ENCODE assay signal across 15 mouse cellular contexts in the genomic region with DNA sequence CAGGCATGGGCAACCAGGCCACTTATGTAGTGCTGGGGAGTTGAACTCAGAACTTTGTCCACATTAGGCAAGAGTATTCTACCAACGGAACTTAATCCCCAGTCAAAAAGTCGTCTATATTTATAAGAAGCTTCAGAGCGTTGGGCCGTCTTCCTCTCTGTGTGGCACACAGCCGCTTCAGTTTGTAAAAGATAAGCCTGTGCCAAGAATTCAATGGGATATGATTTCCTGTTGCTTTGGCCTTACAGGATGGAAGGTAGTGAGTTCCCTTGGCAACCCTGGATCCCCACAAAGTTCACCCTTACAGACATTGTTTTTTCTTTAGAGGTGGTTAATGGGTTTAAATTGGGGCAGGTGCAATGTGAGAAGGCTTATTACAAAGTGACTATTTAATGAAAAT. TPM values are rescaled to one million over a fixed set of nuclear protein-coding genes. Genes with fewer than 3 reads are reported as not detected.
DNase-seq lines count a peak whose midpoint lies in the region; ATAC-seq and TF ChIP-seq lines count a peak whose summit lies in the region.
"Had no signal": no experiment of that assay in that cellular context is flagged by ENCODE, and none has a peak within 500 bp of the region (broad histone marks: within the 10 kb centered on the region; RNA-seq: fewer than 3 reads in every experiment).

No protein-coding gene starts in this region.

- TF ChIP-seq EP300 in heart, postnatal 0 days (IDR thresholded peaks at IDR 0.05; ENCODE audit: low read depth): no peak

- H3K4me3 ChIP-seq in heart, postnatal 0 days (ENCODE audit: low read depth, low read length): no peak overlapping the region
- H3K4me3 ChIP-seq in hindbrain, embryonic 16.5 days (ENCODE audit: low read length): no peak overlapping the region
- H3K4me3 ChIP-seq: embryonic facial prominence, embryonic 12.5 days; limb, embryonic 13.5 days had no signal

- no peak overlapping the region for H3K4me2 ChIP-seq in heart, postnatal 0 days (ENCODE audit: low read depth, low read length)
- H3K4me2 ChIP-seq in hindbrain, embryonic 16.5 days (ENCODE audit: low read length): no peak overlapping the region
- H3K4me2 ChIP-seq: embryonic facial prominence, embryonic 12.5 days; limb, embryonic 13.5 days had no signal

- peak; percentile 61; the same call in 1 of the 2 replicates for ATAC-seq in heart, postnatal 0 days (ENCODE audit: insufficient read depth, low read depth)
- no peak for ATAC-seq in hindbrain, embryonic 16.5 days
- ATAC-seq: forebrain, embryonic 14.5 days had no signal

- H3K27me3 ChIP-seq in heart, postnatal 0 days (ENCODE audit: control insufficient read depth, insufficient read depth, low read length): no peaks in the 10 kb centered on the region
- no peaks in the 10 kb centered on the region for H3K27me3 ChIP-seq in hindbrain, embryonic 16.5 days (replicated peaks; ENCODE audit: control insufficient read depth, insufficient read depth, low read length)
- H3K27me3 ChIP-seq: embryonic facial prominence, embryonic 12.5 days; limb, embryonic 13.5 days had no signal

- peak overlapping the region; percentile 48; the same call in 1 of the 2 replicates for H3K27ac ChIP-seq in heart, postnatal 0 days (ENCODE audit: low read depth)
- H3K27ac ChIP-seq in hindbrain, embryonic 16.5 days (ENCODE audit: low read depth, low read length): no peak overlapping the region
- H3K27ac ChIP-seq: embryonic facial prominence, embryonic 12.5 days; limb, embryonic 13.5 days had no signal

- no peak overlapping the region for H3K9ac ChIP-seq in heart, postnatal 0 days (replicated peaks; ENCODE audit: low read depth, low read length)
- H3K9ac ChIP-seq in hindbrain, embryonic 16.5 days (ENCODE audit: low read depth, low read length): no peak overlapping the region
- H3K9ac ChIP-seq: embryonic facial prominence, embryonic 12.5 days; limb, embryonic 13.5 days had no signal

- no peak for TF ChIP-seq CTCF in heart, postnatal 0 days (IDR thresholded peaks at IDR 0.05; ENCODE audit: low read depth)

- peaks cover 22% of the 10 kb centered on the region for H3K36me3 ChIP-seq in heart, postnatal 0 days (replicated peaks; ENCODE audit: control insufficient read depth, insufficient read depth, low read length)
- H3K36me3 ChIP-seq in hindbrain, embryonic 16.5 days (ENCODE audit: control insufficient read depth, insufficient read depth, low read length): peaks cover 2% of the 10 kb centered on the region; the same call in 1 of the 2 replicates

- 7% methylated on average over 5 of the region's 5 CpGs for WGBS in heart, postnatal 0 days
- WGBS in hindbrain, embryonic 16.5 days: 75% methylated on average over 5 of the region's 5 CpGs

- H3K4me1 ChIP-seq in heart, postnatal 0 days (ENCODE audit: control insufficient read depth, insufficient read depth): peaks cover 12% of the 10 kb centered on the region
- no peaks in the 10 kb centered on the region for H3K4me1 ChIP-seq in hindbrain, embryonic 16.5 days (ENCODE audit: control insufficient read depth, insufficient read depth, low read depth, low read length)
- H3K4me1 ChIP-seq: embryonic facial prominence, embryonic 12.5 days had no signal

- DNase-seq in heart, adult 18-20 months: peak; percentile 26 to 37
- DNase-seq in heart, postnatal 4 days: no peak
- peak; percentile 72 for DNase-seq in MEL-GATA-1-ER (ENCODE audit: extremely low read depth, low read depth)
- DNase-seq in heart, postnatal 0 days (ENCODE audit: low spot score): peak; percentile 50
- DNase-seq in lung, postnatal 10 days: peak; percentile 61
- DNase-seq in thymus, postnatal 4 days: no peak
- DNase-seq in spleen, postnatal 4 days (ENCODE audit: low spot score in 2 of 2): no peak
- DNase-seq: B cell, adult 2 months; cerebellum, postnatal 25 days; gastrocnemius, postnatal 25 days had no signal

- H3K9me3 ChIP-seq in heart, postnatal 0 days (replicated peaks; ENCODE audit: control insufficient read depth, low read length): no peaks in the 10 kb centered on the region
- no peaks in the 10 kb centered on the region for H3K9me3 ChIP-seq in hindbrain, embryonic 16.5 days (ENCODE audit: control insufficient read depth, low read length)
- H3K9me3 ChIP-seq: embryonic facial prominence, embryonic 12.5 days; G1E; limb, embryonic 13.5 days had no signal

RNA-seq across cellular contexts. Expression of a gene that starts 22.0 kb away (rescaled TPM):
- total RNA-seq in heart, adult 18-20 months (2021): 10 to 100 TPM; 26.1 to 30.0 TPM
- total RNA-seq in heart, postnatal 4 days (2021): 10 to 100 TPM; 39.3 to 41.2 TPM
- total RNA-seq in heart, postnatal 0 days (2014; rRNA removed; ENCODE audit: low replicate concordance): 36.6 and 57.2 TPM in 2 replicates
- 77.0 and 79.7 TPM in 2 replicates for polyA plus RNA-seq in heart, postnatal 0 days (2015; fragmentation: Nextera tagmentation; extraction: Ambion mirVana)
- 40.0 and 41.4 TPM in 2 replicates for polyA plus RNA-seq in hindbrain, embryonic 16.5 days (2015; fragmentation: Nextera tagmentation; extraction: Ambion mirVana)

RNA-seq across cellular contexts. Expression of a gene that starts 33.5 kb away (rescaled TPM):
- 10 to 100 TPM; 13.3 to 15.3 TPM for total RNA-seq in heart, adult 18-20 months (2021)
- total RNA-seq in heart, postnatal 4 days (2021): 10 to 100 TPM; 36.9 to 37.7 TPM
- 15.7 and 25.2 TPM in 2 replicates for total RNA-seq in heart, postnatal 0 days (2014; rRNA removed; ENCODE audit: low replicate concordance)
- polyA plus RNA-seq in heart, postnatal 0 days (2015; fragmentation: Nextera tagmentation; extraction: Ambion mirVana): 12.5 and 13.0 TPM in 2 replicates
- 10.1 and 12.6 TPM in 2 replicates for polyA plus RNA-seq in hindbrain, embryonic 16.5 days (2015; fragmentation: Nextera tagmentation; extraction: Ambion mirVana)

Comparison
In these comparisons a context has a peak if more than half of its experiments do, and no peak if none do; other contexts are left out.
1. DNase-seq: peak in heart, adult 18-20 months (2 of 2), MEL-GATA-1-ER (single experiment), heart, postnatal 0 days (single experiment) and lung, postnatal 10 days (single experiment); none in heart, postnatal 4 days (single experiment), thymus, postnatal 4 days (single experiment) and spleen, postnatal 4 days (0 of 2).